Mouse (Mus musculus): ENCODE results near the gene Tnpo3.
A peak's percentile ranks its signal among the peaks of the same experiment; 100 is the strongest.

Gene Tnpo3

DNA sequence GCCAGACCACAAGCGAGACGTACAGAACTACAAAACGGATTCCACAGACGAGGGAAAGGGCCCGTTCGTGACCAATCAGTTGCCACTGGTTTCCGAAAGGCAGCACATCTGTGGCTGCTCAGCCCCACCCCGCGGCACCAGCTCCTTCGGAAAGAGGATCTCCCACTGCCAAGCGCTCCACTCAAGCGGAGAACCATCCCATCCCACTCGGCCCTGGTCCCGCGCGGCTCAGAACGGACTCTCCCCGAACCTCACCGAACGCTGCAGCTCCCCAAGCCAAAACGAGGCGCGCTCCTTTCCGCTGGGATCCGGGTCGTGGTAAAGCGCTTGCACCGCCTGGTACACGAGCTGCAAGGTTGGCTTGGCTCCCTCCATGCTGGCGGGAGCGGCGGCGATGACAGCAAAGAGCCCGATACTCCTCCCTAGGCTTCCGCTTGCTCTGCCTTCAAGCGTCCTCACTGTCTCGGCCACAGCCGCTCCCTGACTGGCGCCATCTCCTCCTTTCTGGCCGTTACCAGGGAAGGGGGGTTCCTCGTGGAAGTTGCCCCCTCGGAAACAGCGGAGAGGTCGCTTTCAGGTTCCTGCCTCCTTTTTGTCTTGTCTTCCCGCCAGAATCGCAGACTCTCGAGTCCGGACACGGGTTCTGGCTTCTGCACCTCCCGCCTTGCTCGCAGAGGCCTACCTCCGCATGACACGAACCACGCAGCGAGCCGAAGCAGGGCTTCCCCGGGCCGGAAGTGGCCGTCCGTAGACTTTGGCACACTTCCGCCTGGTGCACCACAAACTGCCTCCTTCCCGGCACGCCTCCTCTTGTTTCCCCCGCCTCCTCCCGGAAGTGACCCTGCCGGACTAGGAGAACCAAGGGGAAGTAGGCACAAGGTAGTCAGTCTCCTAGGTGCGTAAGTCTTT, at the start of gene Tnpo3:
Gene Tnpo3, minus strand, starts transcription at position 777 of the 909 bp plus-strand sequence.
- peak; percentile 88 to 91 for DNase-seq (ENCODE audit: low read depth in 1 of 2, low spot score in 2 of 2)

- no peak for DNase-seq (ENCODE audit: low read depth in 1 of 2, low spot score in 2 of 2)
These were observed 49.2 kb upstream of the Tnpo3 start for GRCm38 (mm10) chr6:29658626-29659475.

DNA sequence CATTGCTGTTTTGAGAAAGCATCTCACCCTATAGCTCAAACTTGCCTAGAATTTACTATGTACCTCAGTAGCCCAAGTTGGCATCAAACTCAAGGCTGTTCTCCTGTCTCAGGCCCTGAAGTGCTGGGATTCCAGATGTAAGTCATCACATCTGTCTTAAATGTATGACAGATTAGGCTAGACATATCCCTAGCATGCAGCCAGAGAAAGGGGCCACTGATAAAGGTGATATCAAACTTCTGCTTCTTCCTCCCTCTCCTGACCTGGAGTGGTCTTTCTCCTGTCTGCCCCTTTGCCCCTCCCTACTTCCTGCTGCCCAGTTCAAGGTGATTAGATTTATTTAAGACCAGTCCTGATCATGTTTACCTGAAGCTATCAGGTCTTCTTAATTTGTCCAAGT, 43.6 kb upstream of the Tnpo3 start:
- no peak for DNase-seq (ENCODE audit: low read depth in 1 of 2, low spot score in 2 of 2)

DNA sequence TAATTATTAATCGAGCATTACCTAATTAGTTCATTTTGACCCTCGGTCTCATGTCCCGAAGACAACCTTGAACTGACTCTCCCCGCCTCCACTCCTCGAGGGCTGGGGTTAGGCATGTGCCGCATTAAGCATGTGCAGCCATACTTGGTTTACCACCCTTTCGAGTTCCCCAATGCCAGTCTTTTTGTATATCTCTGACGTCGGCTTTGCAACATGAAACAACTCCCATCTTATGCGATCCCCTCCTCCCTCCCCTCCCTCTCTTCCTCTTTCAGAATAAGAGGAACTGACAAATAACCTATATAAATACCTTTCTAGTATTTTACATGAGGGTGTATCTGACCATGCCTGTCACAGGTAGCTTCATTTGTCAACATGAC, 40.5 kb upstream of the Tnpo3 start:
- DNase-seq (ENCODE audit: low read depth in 1 of 2, low spot score in 2 of 2): no peak

DNA sequence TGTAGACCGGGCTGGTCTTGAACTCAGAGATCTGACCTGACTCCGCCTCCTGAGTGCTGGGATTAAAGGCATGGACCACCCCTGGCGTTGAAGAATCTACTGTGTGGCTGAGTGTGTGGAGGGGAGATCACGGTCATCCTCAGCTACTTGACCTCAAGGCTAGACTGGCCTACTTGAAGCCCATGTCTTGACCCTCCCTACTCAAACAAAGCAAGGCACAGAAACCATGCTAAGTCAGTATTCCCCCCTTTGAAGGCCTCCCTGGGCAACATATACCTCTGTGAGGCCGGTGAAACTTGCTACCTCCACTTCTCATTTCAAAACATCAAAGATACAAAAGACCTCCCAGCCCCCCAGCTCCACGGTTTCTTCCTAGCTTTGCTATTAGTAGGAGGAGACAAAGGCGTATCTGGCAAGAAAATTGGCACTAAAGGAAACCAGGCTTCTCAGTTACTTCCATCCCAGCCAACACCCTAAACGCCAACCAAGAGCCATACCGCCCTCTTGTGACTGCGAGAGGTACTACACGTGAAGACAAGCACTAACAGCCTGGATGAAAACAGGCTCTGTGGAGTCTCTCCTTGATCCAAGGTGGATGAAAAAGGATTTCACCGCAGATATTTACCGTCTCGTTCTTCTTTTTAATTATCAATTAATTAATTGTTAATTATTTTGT, 39.9 kb upstream of the Tnpo3 start:
- DNase-seq (ENCODE audit: low read depth in 1 of 2, low spot score in 2 of 2): peak; percentile 57 to 76

DNA sequence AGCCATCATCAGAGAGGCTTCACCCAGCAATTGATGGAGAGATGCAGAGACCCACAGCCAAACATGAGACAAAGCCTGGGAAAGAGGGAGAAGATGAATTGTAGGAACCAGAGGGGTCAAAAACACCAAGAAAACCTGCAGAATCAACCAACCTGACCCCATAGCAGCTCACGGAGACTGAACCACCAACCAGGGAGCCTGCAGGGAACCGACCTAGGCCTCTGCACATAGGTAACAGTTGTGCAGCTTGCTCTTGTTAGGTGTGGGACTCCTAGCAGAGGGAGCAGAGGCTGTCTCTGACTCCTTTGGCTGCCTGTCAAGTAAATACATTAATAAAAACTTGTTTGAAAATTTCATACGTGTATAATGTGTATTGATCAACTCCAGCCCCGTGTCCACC, 32.1 kb upstream of the Tnpo3 start:
- no peak for DNase-seq (ENCODE audit: low read depth in 1 of 2, low spot score in 2 of 2)

- DNase-seq (ENCODE audit: low read depth in 1 of 2, low spot score in 2 of 2): no peak
These were observed 30.1 kb upstream of the Tnpo3 start for GRCm38 (mm10) chr6:29639580-29640419.

GRCm38 (mm10) chr6:29638844-29639460, 29.3 kb upstream of the Tnpo3 start:
- no peak for DNase-seq (ENCODE audit: low read depth in 1 of 2, low spot score in 2 of 2)

GRCm38 (mm10) chr6:29637397-29638373, 28.0 kb upstream of the Tnpo3 start:
- DNase-seq (ENCODE audit: low read depth in 1 of 2, low spot score in 2 of 2): no peak

DNA sequence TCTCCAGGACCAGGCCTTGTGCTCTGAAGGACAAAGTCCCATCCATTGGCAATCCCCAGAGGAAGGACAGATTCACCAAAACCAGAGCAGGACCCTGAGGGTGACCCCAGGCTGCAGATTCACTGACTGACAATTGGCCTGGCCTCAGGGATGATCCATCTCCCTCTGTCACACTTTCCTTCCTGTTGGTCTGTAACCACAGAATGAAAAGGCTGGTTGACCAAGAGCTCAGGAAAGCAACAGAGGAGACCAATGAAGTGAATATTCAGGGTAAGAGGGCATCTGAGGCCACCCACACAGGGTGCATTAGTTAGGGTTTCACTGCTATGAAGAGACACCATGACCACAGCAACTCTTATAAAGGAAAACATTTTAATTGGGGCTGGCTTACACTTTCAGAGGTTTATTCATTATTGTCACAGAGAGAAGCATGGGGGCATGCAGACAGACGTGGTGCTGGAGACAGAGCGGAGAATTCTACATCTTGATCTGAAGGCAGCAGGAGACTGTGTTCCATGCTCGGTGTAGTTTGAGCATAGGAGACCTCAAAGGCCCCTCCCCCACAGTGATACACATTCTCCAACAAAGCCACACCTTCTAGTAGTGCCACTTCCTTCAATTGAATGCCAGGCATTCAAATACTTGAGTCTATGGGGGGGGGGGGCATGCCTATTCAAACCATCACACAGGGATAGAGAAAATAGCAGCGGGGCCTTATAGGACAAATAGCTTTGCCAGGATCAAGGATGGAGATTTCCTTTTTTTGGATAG, 26.8 kb upstream of the Tnpo3 start:
- no peak for DNase-seq (ENCODE audit: low read depth in 1 of 2, low spot score in 2 of 2)

DNA sequence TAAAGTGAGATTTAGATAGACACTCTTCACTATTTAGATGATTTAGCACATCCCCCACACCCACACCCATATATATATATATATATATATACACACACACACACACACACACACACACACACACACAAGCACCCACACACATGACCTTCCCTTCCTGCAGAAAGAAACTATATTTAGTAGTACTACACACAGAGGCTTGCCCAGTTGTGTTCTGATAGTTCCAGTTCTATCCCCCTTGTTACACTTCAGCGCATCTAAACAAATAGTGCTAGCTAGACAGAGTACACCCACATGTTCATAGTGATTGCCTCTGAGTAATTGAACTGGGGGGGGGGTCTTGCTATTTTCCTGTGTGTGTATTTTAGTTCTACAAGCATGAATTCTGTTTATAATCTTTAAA, 24.9 kb upstream of the Tnpo3 start:
- DNase-seq (ENCODE audit: low read depth in 1 of 2, low spot score in 2 of 2): no peak

GRCm38 (mm10) chr6:29632552-29633292, 23.0 kb upstream of the Tnpo3 start:
- DNase-seq (ENCODE audit: low read depth in 1 of 2, low spot score in 2 of 2): no peak

GRCm38 (mm10) chr6:29631751-29632551, 22.3 kb upstream of the Tnpo3 start:
- DNase-seq (ENCODE audit: low read depth in 1 of 2, low spot score in 2 of 2): no peak

GRCm38 (mm10) chr6:29630216-29630615, 20.5 kb upstream of the Tnpo3 start:
- no peak for DNase-seq (ENCODE audit: low read depth in 1 of 2, low spot score in 2 of 2)

DNA sequence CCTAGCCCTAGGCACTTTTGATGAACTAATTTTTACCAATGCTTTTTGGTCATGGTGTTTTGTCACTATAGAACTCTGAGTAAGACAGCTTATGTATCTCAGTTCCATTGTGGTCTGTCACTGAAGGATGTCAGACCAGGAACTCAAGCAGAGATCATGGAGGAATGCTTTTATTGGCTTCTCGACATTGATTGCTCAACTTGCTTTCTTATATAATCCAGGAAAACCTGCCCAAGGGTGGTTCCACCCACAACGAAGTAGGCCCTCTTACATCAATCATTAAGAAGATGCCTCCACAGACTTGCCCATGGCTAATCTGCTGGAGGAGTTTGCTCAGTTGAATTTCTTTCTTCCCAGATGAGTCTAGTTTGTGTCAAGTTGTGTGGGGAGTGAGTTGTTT, 18.1 kb upstream of the Tnpo3 start:
- DNase-seq (ENCODE audit: low read depth in 1 of 2, low spot score in 2 of 2): no peak

GRCm38 (mm10) chr6:29623857-29624256, 14.2 kb upstream of the Tnpo3 start:
- no peak for DNase-seq (ENCODE audit: low read depth in 1 of 2, low spot score in 2 of 2)

GRCm38 (mm10) chr6:29622273-29622672, 12.6 kb upstream of the Tnpo3 start:
- no peak for DNase-seq (ENCODE audit: low read depth in 1 of 2, low spot score in 2 of 2)

Measured in monocyte, adult 2 months (primary cell).